Mouse (Mus musculus) CD4-positive, CD25-positive, alpha-beta regulatory T cell, adult 4 months (primary cell): ENCODE results near the gene Olfr891. TPM values are rescaled to one million over a fixed set of nuclear protein-coding genes. Genes with fewer than 3 reads are reported as not detected.
"Not testable (repeated sequence)": the region's sequence is repeated elsewhere in the genome, so short reads cannot be mapped to it uniquely, and the experiment has no call there.

ENCODE experiments used
- ATAC-seq: one replicate; pipeline ENCODE4 v1.8.0; 2017
- polyA plus RNA-seq, 2 experiments: library from polyadenylated mRNA; unstranded; fragments of 100-300 nt; shearing (Covaris generic); gene quantifications; one replicate each; pipeline ENCODE4 v1.2.1; 2017

Gene Olfr891
- polyA plus RNA-seq: not detected

DNA sequence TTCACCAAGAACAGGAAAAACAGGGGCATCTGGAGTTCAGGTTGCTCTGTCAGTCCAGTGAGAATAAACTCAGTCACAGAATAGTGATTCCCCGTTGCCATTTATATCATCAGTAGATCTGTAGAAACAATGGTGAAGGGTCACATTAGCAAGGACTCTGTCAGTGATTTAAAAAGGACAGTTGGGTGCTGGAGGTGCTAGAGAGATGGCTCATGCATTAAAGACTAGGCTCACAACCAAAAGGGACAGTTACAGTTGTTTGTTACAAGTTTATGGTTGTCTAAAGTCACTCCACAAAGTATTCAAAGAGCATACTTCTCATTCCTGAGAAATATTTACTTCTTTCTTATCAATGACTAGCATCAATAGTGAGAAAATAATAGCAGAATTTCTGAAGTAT lies at the start of gene Olfr891:
TSS of gene Olfr891 (minus strand) at position 101 of the 400 bp plus-strand sequence.
- ATAC-seq: no peak

GRCm38 (mm10) chr9:38217755-38218154 lies 37.1 kb upstream of the Olfr891 start, which contains the start of gene Olfr894:
Gene Olfr894, plus strand, starts transcription at chr9:38218055.
- ATAC-seq: no peak

- ATAC-seq: no peak
Observed at GRCm38 (mm10) chr9:38208065-38208464, 27.4 kb upstream of the Olfr891 start, which contains the start of gene Olfr893. Gene Olfr893, plus strand, starts transcription at chr9:38208365.

DNA sequence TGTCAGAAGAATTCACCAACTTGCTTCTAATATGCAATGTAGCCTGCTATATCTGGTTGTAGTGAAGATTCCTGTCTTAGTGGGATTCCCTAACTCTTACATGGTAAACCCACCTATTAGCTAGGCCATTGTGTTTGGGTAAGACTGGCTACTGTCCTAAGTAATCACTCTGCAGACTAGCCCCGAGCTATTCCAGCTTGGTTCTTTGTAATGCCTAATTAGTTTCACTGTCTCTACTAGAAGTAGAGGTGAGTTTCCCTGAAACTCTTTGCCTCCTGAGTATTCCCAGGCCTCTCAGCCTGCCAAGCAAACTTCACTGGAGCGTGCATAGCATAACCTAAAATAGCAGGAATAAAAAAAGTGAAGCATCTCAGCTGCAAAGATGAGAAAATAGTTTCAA lies 12.3 kb downstream of the Olfr891 start:
- ATAC-seq: not testable (repeated sequence)

- ATAC-seq: no peak
Observed at GRCm38 (mm10) chr9:38142217-38142616, 38.4 kb downstream of the Olfr891 start, which contains the start of gene Olfr890. Gene Olfr890, plus strand, starts transcription at chr9:38142517.

Other genes with a start within 250 kb of the Olfr891 start
- gene Olfr881, start 189.0 kb downstream of the Olfr891 start, polyA plus RNA-seq: not detected
- gene Olfr883, start 155.0 kb downstream of the Olfr891 start, polyA plus RNA-seq: not detected
- gene Olfr884, start 134.3 kb downstream of the Olfr891 start, polyA plus RNA-seq: not detected
- gene Olfr885, start 119.5 kb downstream of the Olfr891 start, polyA plus RNA-seq: not detected
- gene Olfr887, start 96.7 kb downstream of the Olfr891 start, polyA plus RNA-seq: not detected
- not detected for gene Olfr888, start 72.7 kb downstream of the Olfr891 start, polyA plus RNA-seq
- under 1 TPM in 1 of 2 experiments, not detected in 1; 0.11 TPM for gene Olfr889, start 65.6 kb downstream of the Olfr891 start, polyA plus RNA-seq
- under 1 TPM in 1 of 2 experiments, not detected in 1; 0.24 TPM for gene Olfr890, start 38.3 kb downstream of the Olfr891 start, polyA plus RNA-seq
- gene Olfr893, start 27.5 kb upstream of the Olfr891 start, polyA plus RNA-seq: not detected
- not detected for gene Olfr894, start 37.2 kb upstream of the Olfr891 start, polyA plus RNA-seq
- gene Olfr143, start 72.0 kb upstream of the Olfr891 start, polyA plus RNA-seq: not detected
- gene Olfr895, start 87.0 kb upstream of the Olfr891 start, polyA plus RNA-seq: not detected
- not detected for gene Olfr896-ps1, start 110.3 kb upstream of the Olfr891 start, polyA plus RNA-seq
- gene Olfr25, start 148.2 kb upstream of the Olfr891 start, polyA plus RNA-seq: not detected
- gene Olfr898, start 167.6 kb upstream of the Olfr891 start, polyA plus RNA-seq: not detected
- gene Olfr250, start 186.1 kb upstream of the Olfr891 start, polyA plus RNA-seq: not detected
- gene Olfr251, start 196.3 kb upstream of the Olfr891 start, polyA plus RNA-seq: not detected
- not detected for gene Olfr147, start 220.9 kb upstream of the Olfr891 start, polyA plus RNA-seq
- under 1 TPM in 1 of 2 experiments, not detected in 1; 0.12 TPM for gene Olfr901, start 248.6 kb upstream of the Olfr891 start, polyA plus RNA-seq